Mouse (Mus musculus): ENCODE measurements at regions not wholly inside any gene's neighbourhood (a gene's known extent, or its start where the extent isn't known, plus 50 kb on each side); places are given as distances from the start of the nearest gene placed in this dataset.

DNA sequence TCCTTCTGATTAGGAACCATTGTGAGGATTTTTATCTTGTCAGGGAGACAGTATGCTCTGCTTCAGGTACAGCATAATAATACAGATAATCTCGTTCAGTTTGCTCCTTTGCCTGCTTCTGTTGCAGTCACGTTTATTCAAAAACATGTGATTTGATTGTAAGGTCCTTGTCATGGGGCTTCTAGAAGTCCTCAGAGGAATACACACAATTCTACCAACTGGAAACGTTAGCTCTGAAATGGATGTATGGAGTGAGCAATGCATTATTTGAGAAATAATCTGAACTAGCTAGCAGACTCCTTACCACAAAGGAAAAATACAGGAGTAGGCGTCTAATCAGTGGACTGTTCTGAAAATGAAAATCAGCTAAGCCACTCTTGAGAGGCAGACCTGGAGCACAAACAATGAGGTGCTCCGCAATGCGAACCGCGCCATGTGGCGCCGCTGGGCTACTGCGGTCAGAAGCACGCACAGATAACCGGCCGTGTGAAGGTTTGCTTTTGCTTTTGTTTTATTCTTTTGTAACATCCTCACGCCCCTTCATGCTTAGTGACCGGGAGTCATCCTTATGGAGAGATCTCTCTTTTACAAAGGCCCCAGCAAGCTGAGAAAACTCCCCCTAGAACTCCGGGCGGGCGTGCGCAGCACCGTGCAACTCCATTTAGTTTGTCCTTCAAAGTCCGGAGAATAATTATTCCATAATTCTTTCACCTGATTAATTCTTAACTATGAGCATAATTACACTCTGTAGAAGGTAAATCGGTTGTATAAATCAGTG is 419.7 kb downstream of the Nova1 start:
- TF ChIP-seq IRF4 (IDR thresholded peaks at IDR 0.05; ENCODE audit: low read depth, low read length) (no peak), NELFE (IDR thresholded peaks at IDR 0.05; ENCODE audit: low read depth, low read length) (no peak), CHD1 (IDR thresholded peaks at IDR 0.05; ENCODE audit: low read depth, low read length) (no peak), POLR2AphosphoS2 (IDR thresholded peaks at IDR 0.05; ENCODE audit: low read depth, low read length) (no peak), RAD21 (IDR thresholded peaks at IDR 0.05; ENCODE audit: low read depth, low read length) (no peak), GABPA (IDR thresholded peaks at IDR 0.05; ENCODE audit: insufficient replicate concordance, low read depth, low read length) (no peak), SIN3A (IDR thresholded peaks at IDR 0.05; ENCODE audit: low read length) (no peak), RCOR1 (conservative IDR thresholded peaks at IDR 0.05; ENCODE audit: low read depth, low read length) (no peak), TCF12 (IDR thresholded peaks at IDR 0.05; ENCODE audit: low read depth, low read length) (no peak), SMC3 (IDR thresholded peaks at IDR 0.05; ENCODE audit: low read depth, low read length) (no peak), KAT2A (IDR thresholded peaks at IDR 0.05; ENCODE audit: insufficient replicate concordance, low read length) (no peak), MAZ (IDR thresholded peaks at IDR 0.05; ENCODE audit: low read depth, low read length) (no peak), MYC (IDR thresholded peaks at IDR 0.05; ENCODE audit: low read depth, low read length) (no peak), ETS1 (conservative IDR thresholded peaks at IDR 0.05; ENCODE audit: low read depth, low read length) (no peak), CHD2 (IDR thresholded peaks at IDR 0.05; ENCODE audit: low read length) (no peak), BHLHE40 (IDR thresholded peaks at IDR 0.05; ENCODE audit: low read depth, low read length) (no peak), PAX5 (IDR thresholded peaks at IDR 0.05; ENCODE audit: low read length) (no peak), MAFK (IDR thresholded peaks at IDR 0.05; ENCODE audit: insufficient replicate concordance, low read length) (no peak)
- no peaks in the 10 kb centered on the region for H3K27me3 ChIP-seq (replicated peaks)
- peaks cover 32% of the 10 kb centered on the region for H3K9me3 ChIP-seq (replicated peaks; ENCODE audit: low read length)
- no peak overlapping the region for H3K4me3 ChIP-seq (replicated peaks in 1 of 3; ENCODE audit: low read depth in 2 of 3, low read length in 2 of 3, poor library complexity in 1 of 3)
- no peak for DNase-seq (ENCODE audit: extremely low read depth)
- H3K79me2 ChIP-seq (replicated peaks; ENCODE audit: control insufficient read depth, extremely low read depth, insufficient read depth, poor library complexity, severe bottlenecking): no peaks in the 10 kb centered on the region
- in situ Hi-C loops (cut with MboI; ENCODE audit: low pct_ligation_motif_present, low pct_unique_long_range_greater_than_20kb, low sequenced_read_pairs) (no loop called here), dilution Hi-C loops (cut with MboI; ENCODE audit: extremely low pct_ligation_motif_present, extremely low pct_unique_long_range_greater_than_20kb, low sequenced_read_pairs) (no loop called here)
- H3K9ac ChIP-seq (ENCODE audit: insufficient read depth, low read depth): no peak overlapping the region
- no peaks in the 10 kb centered on the region for H3K4me1 ChIP-seq (ENCODE audit: control insufficient read depth in 1 of 2, insufficient read depth in 2 of 2)
- no peaks in the 10 kb centered on the region for H3K36me3 ChIP-seq (replicated peaks in 1 of 2; ENCODE audit: control insufficient read depth in 1 of 2, insufficient read depth in 1 of 2, low read length in 1 of 2)
- H3K27ac ChIP-seq (ENCODE audit: insufficient read depth, low read depth): no peak overlapping the region
- H3K4me2 ChIP-seq (ENCODE audit: insufficient read depth, low read depth, poor library complexity, severe bottlenecking): no peak overlapping the region

DNA sequence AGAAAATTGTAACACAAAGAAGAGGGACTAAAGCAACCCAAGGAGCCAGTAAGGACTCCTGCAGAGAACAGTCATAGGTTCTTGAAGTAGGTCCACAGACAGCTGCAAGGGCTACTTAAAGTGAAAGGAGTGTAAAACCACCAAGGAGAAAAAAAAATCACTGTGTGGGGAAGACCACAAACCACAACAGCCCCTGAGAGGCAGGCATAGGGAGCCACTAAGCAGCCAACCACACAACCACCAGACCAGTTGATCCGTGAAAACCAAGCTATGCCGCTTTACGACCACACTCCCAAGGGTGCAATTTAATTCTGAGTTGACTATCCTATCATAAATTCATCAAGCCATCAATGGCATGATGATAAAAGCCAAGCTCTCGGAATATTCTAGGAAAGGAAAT is 423.5 kb downstream of the Nova1 start:
- in situ Hi-C loops (cut with MboI; ENCODE audit: low pct_ligation_motif_present, low pct_unique_long_range_greater_than_20kb, low sequenced_read_pairs): no loop called here

More for the DNA sequence above, 423.5 kb downstream of the Nova1 start:
- dilution Hi-C loops (cut with MboI; ENCODE audit: extremely low pct_ligation_motif_present, extremely low pct_unique_long_range_greater_than_20kb, low sequenced_read_pairs): no loop called here
- Histone ChIP-seq H3K36me3 (replicated peaks in 1 of 2; ENCODE audit: control insufficient read depth in 1 of 2, insufficient read depth in 1 of 2, low read length in 1 of 2) (no peaks in the 10 kb centered on the region), H3K4me1 (ENCODE audit: control insufficient read depth in 1 of 2, insufficient read depth in 2 of 2) (no peaks in the 10 kb centered on the region), H3K9ac (ENCODE audit: insufficient read depth, low read depth) (no peak overlapping the region), H3K4me3 (replicated peaks in 1 of 3; ENCODE audit: low read depth in 2 of 3, low read length in 2 of 3, poor library complexity in 1 of 3) (no peak overlapping the region), H3K27me3 (replicated peaks) (no peaks in the 10 kb centered on the region), H3K27ac (ENCODE audit: insufficient read depth, low read depth) (no peak overlapping the region), H3K4me2 (ENCODE audit: insufficient read depth, low read depth, poor library complexity, severe bottlenecking) (no peak overlapping the region), H3K9me3 (replicated peaks; ENCODE audit: low read length) (peaks cover 29% of the 10 kb centered on the region), H3K79me2 (replicated peaks; ENCODE audit: control insufficient read depth, extremely low read depth, insufficient read depth, poor library complexity, severe bottlenecking) (no peaks in the 10 kb centered on the region)
- DNase-seq (ENCODE audit: extremely low read depth): peak; percentile 18
- TF ChIP-seq MAFK (IDR thresholded peaks at IDR 0.05; ENCODE audit: insufficient replicate concordance, low read length) (peak; percentile 78), ZNF384 (IDR thresholded peaks at IDR 0.05; ENCODE audit: low read depth, low read length) (0 out of 2 replicates have a peak, but pooled peaks have one; percentile 17), MYC (IDR thresholded peaks at IDR 0.05; ENCODE audit: low read depth, low read length) (no peak)

Measured in CH12.LX (cell line).